Mouse (Mus musculus) thymus, adult 18-20 months (tissue): ENCODE results near the gene Ttc28.
"Not testable (repeated sequence)": the region's sequence is repeated elsewhere in the genome, so short reads cannot be mapped to it uniquely, and the experiment has no call there.

Experiments used
- DNase-seq, 2 experiments: peaks; one replicate each; pipeline ENCODE4 v3.0.0; 2022; ENCODE audit warnings: mixed read lengths in 2 of 2

The Ttc28 gene

DNA sequence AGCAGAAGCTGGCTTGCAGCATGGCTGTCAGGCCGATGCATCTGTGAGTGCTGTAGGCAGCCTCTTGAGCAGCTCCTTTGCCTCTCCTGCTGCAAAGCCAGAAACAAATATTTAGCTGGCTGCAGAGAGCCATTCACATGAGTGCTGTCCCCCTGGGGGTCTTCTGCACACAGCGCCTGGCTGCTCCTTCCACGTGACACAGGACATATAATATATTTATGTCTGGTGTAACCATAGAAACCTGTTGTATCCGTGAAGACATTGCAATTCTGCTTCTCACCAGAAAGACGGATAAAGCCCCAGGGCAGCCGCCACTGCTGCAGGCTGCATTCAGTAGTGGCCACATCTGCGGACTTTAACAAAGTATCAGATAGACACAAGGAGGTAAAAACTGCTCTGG, 376.6 kb downstream of the Ttc28 start:
- DNase-seq, result no peak

DNA sequence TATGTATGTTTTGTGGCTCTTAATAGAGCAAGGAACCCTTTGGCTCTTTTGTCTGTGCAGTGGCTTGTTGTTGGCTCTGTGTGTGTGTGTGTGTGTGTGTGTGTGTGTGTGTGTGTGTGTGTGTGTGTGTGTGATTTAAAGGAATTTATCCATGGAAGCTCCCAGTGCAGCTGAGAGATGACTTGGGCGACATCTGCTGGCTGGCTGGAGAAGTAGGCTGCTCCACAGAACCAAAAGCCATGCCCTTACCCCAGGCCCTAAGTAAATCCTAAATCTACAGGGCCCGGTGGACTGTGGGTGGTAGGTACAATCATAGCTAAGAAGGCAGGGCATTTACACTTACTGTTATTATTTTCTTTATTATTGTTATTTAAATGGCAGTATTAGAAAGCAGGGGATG, 377.5 kb downstream of the Ttc28 start:
- no peak for DNase-seq

DNA sequence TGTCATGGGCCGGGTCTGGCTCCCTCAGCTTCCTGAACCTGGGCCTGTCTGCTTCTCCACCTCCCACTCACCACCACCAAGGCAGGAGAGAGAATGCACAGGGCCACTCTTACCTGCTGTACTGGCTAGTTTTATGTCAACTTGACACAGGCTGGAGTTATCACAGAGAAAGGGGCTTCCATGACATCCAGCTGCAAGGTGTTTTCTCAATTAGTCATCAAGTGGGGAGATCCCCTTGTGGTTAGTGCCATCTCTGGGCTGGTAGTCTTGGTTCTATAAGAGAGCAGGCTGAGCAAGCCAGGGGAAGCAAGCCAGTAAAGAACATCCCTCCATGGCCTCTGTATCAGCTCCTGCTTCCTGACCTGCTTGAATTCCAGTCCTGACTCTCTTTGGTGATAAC, 381.6 kb downstream of the Ttc28 start:
- DNase-seq, result not testable (repeated sequence)

DNA sequence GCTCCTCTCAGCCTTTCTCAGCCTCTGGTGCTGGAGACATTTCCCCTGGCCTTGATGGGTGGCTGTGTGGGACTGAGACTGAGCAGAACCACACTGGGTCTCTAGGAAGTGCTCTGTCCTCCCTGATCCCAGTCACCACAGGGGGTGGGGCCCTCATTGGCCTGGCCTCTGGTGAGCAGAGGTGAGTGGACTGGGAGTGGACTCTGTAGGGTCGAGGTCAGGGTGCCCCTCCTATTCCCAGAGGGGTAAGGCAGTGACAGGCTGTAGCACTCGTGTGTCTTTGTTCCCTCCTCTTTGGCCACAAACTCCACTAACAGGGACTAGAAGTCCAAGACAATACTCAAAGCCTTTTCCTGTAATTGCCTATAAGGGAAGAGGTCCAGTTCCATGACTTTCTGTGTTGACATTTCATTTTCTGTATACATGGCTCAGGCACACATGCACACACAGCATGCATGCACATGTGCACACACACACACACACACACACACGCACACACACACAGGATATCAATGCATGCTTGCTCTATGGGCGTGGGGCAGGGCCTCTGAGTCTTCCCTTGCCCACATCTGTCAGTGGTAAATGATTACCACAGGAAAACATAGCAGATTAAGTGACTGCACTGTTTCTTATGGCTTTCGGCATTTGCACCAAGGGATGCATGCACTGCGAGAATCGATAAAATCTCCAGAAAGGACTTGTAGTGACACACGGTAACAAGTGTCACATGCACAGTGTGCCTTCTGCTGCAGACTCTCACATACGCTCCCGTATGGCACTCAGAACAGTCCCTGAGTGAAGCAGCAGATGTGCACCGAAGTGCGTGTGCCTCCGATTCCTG, 382.4 kb downstream of the Ttc28 start:
- no peak for DNase-seq

DNA sequence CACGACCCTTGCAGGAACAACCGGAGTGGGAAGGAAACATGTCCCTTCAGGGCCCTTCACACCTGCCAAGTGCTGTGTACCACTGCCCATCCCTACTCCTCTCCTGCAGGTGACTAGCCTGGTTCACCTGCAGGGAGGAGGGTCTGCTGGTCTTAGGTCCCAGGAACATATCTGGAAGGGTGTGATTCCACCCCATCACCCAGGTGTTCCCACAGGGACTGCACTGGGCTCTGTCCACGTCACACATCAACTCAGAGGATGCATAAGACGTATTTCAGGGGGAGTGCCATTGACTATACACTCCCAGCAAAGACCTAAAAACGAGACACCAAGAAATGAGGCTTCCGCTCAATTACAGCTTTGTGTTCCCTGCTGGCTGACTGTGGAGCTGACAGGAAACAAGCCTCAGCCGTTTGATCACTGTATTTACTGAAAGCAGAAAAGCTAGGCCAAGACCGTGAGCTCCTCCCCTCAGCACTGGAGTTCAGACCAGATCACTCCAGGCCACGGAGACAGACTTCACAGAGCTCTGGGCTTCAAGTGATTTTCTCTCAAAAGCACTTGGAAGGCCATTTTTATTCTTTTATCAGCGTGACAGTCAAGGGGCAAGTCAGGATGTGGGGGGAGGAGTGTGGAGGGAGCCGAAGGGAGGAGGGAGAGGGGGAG, 383.1 kb downstream of the Ttc28 start:
- DNase-seq, result no peak

DNA sequence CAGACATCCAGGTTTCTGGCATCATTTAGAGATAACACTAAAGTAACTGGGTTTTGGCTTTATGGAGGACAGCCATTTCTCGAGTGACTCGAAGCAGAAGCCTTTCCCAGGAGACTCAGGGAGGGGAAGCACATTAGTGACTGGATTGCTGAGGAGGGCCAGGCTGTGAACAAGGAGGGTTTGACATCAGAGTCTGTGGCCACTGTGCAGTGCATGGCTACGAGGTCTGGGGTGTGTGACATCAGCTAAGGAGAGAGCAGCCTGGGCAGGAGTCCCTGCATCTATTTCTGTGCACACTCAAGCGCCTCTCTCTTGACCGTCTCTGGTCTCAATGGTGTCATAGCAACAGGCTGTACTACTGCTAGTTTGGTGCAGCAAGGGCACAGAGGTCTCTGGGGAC, 383.8 kb downstream of the Ttc28 start:
- no peak for DNase-seq

DNA sequence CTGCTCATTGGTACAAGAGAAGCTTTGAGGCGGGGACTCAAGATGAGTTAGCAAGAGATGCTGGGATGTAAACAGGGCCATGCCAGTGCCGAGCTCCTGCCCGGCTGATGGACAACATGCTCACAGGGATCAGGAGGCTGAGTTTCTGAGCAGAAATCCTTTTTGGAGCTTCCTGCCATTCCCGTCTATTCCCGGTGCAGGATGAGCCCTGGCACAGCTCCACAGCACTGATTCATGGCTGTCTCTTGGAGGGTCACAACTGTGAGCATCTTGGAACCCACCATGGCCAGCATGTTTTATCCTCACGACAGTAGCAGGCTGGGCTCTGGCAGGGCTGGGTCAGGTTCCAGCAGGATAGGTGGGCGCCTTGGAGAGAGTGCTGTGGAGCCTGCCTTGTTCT, 384.9 kb downstream of the Ttc28 start:
- no peak for DNase-seq

DNA sequence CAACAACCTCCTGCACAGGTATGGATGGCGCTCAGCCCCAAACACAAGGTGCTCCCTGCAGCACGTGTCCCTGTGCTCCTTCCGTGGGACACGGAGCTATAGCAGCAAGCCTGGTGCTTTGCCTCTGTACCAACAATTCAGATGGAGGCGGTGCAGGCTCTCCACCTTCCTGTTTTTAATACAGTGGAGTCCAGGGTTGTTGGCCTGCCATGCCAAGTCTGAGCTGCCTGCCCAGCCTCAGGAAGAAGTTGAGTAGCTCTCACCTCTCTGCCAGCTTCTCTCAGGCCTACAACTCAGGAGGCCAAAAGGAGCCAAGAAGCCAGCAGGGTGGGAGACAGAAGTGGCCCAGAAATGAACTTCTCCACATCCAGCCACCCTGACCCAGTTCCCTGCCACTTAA, 387.1 kb downstream of the Ttc28 start:
- DNase-seq, result no peak

DNA sequence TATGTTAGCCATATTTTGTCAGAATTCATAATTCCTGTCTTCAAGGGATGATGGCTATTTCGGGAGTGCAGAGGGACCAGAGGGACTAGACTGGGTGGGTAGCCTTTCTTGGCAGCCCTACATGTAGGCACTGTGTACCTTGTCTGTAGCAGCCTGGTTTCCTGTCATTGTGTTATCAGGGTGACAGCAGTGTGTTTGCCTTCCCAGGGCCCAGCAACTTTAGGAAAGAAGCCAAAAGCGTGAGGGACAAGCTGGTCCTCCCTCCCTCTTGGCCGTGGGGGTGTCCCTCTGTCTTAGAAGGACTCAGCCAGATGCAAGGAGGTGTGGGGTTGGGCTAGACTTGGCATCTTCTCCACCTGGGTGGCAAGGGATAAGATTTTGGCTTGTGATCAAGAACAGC, 387.5 kb downstream of the Ttc28 start:
- DNase-seq, result no peak

DNA sequence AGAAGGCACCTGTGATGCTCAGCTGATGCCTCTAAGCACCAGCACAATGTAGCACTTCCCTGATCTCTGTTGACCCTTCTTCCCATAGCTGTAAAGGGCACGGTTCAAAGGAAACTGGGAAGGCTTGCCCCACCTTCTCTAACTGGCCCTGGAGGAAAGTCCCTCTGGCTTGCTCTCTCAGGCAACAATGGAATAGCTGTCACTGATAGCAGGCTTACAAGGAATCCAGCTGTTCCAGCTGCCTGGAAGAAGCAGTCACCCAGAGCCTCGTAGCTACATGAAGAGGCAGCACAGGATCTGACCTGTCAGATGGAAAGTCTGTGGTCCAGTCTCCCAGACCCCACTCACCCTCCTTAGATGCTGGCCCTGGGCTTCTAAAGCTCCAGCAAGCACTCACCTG, 389.2 kb downstream of the Ttc28 start:
- DNase-seq, result no peak

DNA sequence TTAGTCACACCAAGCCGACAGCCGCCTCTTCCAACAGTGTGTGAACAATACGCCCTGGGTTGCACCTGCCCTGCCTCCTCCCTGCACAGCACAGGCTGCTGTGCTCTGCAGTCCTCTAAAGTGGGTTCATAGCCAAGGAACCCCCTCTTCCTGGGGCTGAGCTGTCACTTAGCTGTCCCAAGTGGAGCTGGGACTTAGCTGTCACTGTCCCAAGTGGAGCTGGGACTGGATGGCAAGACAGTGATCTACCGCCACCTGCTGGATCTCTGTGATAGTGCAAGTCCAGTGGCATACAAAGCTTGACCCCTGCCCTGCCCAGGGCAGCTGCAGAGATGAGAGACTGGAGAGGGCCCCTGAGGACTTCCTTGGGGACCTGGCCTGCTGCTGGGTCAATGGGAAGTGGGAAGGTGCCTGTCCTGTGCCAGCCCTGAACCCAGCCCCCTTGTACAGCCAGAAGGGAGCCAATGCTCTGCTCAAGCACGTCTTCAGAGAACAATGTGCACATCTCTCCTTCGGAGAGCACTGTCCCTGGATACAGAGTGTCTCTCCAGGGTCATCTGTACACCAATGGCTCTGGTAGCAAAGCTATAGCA, 390.1 kb downstream of the Ttc28 start:
- no peak for DNase-seq

DNA sequence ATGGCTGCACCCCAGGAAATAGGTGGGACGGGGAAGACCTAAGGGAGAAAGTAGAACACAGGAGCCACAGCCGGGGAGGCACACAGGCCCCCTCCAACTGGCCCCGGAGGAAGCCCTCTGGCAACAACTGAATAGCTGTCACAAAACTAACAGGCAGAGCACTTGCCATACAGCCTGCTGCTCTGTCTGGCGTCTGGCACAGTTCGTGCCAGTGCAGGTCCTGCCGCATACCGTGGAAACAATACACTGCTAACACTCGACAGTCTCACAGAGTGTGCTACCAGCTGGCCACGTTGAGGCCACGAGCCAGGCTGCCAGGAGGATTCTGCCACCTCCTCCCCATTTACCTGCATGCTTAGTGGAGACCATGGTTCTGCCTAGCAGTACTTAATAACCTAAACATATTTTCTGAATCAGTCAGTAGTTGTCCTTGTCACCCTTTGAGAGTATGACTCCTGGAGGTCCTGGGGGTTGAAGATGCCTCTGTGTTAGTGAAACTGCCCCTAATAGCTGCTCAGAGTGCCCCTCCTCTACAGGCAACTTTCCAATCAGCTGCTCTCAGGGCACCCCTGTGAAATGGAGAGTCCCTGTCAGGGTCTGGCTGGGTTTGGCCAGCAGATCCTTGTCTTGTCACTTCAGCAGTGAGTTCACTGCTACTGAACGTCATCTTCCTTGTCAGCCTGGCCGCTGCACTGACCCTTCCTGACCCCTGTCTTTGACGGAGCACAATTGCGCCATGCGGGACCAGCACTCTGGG, 390.8 kb downstream of the Ttc28 start:
- DNase-seq, result no peak

DNA sequence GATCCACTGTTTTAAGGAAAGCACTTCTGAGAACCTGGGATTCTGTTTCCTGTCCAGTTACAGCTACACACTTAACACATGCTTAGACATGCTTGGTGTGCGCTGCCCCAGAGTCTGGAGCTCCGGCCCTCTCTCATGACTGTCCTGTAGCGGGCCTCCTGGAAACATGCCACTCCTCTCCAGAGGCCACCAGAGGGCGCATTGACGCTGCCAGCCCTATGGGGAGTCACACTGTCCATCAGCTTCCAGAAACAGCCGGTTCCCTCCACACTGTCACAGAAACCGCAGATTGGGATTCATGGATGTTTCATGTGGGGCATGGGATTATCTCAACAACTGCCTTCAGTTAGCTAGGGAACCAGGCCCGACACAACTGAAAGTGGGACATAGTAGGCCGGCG, 394.0 kb downstream of the Ttc28 start:
- peak; percentile 38 to 39 for DNase-seq

DNA sequence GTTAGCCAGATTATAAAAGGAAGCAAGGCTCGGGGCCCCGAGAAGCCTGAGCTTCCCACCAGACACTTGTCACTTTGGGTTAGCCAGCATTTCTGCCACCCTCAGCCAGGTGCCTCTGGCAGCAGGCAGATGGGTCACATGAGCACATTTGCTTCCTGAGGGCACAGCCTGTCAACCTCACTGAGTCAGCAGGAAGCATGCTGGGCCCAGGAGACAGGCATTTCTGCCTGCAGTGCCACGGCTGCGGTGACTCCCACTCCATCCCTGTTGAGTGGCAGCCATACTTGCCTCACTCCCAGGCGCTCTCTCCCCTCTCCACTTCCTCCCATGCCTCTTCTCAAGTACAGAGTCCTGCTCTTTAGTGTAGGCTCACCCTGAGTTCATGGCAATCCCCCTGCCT, 395.3 kb downstream of the Ttc28 start:
- DNase-seq, result no peak

DNA sequence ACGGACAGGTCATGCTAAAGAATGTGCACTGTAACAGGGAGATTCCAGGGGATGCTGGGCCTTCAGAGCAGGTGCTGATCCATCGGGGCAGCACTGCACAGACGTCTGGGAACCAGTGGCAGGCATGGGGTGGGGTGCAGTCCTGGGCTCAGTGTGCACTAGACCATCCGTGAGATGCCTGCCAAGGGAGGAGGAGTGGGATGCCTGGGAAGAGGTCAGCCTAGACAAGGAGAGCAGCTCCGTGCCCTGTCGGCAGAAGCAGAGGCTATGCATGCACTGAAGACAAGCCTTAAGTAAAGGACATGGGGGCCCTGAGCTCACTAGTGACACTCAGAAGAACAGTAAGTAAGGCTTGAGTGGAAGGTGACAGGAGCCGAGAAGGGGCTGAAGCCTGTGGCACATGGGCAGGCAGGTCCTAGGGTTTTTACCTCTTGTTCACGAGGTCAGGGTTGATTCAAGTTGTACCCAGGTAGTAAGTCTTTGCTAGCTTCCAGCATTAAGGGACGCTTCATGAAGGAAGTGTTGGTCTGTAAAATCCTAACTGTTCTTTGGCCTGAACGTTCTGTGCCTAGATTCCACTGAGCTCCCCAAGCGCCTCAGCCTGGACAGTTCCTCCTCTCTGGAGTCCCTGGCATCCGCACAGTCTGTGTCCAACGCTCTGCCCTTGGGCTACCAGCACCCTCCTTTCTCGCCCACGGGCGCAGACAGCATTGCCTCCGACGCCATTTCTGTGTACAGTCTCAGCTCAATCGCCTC, 405.0 kb downstream of the Ttc28 start:
- no peak for DNase-seq

DNA sequence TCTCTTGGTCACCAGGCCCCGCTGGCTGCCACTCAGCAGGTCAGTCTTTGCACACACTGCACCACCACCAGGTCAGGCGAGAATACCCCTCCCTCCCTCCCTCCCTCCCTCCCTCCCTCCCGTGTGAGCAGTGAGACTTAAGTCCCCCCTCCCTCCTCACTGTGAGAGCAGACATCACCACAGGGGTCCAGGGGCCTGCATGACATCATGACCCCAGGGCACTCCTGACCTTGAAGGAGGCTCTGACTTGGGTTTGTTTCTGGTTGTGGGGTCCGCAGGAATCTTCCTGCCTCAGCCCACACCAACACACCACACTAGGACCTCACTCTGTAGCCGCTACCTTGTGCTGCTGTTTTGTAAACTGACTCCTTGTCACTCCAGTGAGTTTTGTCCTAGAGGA, 408.0 kb downstream of the Ttc28 start:
- no peak for DNase-seq

DNA sequence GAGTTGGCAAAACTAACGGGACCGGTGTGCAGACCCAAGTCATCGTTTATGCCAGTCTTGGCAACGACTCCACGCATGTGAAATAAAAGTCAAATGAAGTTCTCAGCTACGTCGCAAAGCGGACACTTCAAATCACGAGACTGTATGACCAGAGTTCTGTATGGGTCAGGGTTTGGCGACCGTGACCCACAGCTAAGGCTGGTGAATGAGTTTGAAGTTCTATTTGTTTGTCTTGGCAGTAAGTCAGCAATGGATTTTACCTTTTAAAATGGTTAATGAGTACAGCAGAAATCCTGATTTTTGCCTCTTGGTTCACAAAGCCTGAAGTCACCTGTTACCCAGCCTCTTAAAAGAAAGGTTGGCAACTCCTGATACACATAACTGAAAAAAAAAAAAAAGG, 408.9 kb downstream of the Ttc28 start:
- no peak for DNase-seq

DNA sequence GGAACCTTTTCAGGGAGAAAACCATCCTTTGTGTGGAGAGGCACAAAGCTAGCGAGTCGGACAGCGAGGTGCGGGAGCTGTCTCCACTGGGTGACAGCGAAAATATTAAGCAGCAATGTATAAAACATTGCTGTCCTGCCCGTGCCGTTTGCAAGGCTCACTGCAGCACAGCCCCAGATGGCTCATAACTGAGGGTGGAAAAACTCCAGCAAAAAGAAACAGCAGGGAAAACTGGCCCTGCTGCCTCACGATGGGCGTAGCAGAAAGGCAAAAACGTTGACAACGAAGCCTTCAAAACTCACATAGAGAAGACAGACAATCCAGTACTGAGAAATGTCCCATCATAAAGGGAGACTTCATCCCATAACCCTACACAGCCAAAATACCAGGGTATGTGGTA, 410.5 kb downstream of the Ttc28 start:
- DNase-seq, result no peak

DNA sequence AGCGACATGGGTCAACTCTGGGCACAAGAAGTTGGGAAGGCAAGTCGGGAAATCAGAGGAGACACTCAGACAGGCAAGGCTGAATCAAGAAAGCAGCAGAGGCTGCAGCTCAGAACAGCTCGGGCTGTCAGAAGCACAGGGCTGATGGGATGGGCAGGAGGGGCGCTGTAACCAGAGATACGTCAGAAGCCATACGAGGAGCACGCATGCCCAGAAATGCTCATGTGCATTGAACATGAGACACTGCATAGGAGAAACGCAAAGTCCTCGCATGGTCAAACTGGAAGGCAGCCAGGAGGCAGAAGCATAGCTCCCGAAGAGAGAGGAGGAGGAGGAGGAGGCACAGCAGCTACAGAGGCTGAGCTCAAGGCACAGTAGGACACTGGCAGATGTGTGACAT, 412.0 kb downstream of the Ttc28 start:
- DNase-seq, result no peak

DNA sequence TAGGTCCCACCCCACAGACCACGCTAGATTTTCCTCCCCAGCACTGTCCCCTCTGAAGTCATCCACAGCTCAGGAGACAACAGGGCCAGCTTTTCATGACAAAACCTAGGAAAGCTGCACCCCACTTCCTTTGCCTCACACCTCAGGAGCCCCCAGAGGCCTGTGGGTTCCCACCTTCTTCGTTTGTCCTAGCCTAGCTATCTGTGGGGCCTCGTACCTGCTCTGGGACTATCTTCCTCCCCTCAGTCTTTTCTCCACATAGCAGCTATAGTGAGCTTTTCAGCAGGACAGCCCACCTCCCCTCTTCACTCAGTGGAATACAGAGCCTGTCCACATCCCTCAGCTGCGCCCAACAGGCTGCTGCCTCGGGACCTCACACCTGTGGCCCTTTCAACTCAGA, 418.2 kb downstream of the Ttc28 start:
- no peak for DNase-seq

DNA sequence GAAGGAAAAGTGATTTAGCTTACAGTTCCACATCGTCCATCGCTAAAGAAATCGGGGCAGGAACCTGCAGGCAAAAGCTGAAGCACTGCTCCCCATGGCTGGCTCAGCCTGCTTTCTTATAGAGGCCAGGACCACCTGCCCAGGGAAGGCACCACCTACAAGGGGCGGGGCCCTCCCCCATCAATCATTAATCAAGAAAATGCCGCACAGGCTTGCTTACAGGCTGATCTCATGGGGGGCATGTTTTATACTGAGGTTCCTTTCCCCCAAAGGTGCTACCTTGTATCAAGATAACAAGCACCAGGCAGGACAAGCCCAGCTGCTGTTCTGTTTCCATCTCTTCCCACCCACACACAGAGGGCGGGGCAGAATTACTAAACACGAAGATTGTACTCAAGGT, 419.1 kb downstream of the Ttc28 start:
- DNase-seq, result no peak

DNA sequence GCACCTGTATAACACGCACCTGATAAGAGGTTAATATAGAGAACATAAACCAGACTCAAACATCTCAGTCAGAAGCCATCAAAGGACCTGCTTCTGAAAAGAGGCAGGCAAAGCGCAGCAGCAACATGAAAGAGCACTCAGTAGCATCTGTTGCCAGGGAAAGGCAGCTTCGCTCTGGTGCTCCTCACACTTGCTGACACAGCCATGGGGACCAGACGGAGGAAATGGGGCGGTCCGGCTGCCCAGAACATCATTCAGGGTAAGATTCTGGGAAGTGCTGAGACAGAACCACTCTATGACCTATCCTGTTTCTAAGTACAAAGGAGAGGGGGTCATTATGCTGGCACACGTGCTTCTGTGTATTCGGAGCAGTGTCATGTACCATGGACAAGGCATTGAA, 421.2 kb downstream of the Ttc28 start:
- DNase-seq, result no peak

DNA sequence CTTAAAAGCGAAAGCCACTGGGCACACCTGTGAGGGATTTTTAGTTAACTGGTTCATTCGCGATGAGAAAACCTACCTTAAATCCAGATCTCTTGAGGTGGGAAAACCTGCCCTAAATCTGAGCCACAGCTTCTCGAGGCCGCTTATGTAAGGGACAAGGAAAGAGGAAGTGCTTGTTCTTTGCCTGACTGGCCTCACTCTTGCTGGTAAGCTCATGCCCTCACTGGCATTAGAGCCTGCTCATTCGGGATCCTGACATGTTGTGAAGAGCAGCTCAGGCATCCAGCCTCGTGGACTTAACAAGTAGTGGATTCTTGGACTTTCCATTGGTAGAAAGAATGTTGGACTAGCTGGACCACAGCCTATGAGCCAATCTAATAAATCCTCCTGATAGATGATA, 422.1 kb downstream of the Ttc28 start:
- no peak for DNase-seq
